Mouse (Mus musculus) CH12.LX (cell line): ENCODE measurements around the gene Brsk2. TPM values are rescaled to one million over a fixed set of nuclear protein-coding genes. Genes with fewer than 3 reads are reported as not detected.

ENCODE experiments used
- DNase-seq: peaks from one replicate; pipeline ENCODE4 v3.0.0-alpha.2; 2013; ENCODE audit errors: extremely low read depth
- H3K27ac ChIP-seq: 2 replicates; pipeline ENCODE4 v1.5.1; 2012; ENCODE audit warnings: low read depth, mild to moderate bottlenecking, control low read depth, moderate library complexity; ENCODE audit not compliant: insufficient read depth
- H3K27me3 ChIP-seq: replicated peaks from 2 replicates; pipeline ENCODE3; 2012; ENCODE audit warnings: inconsistent platforms
- H3K36me3 ChIP-seq, 2 experiments: replicated peaks in 1 of 2; 2 replicates each; pipeline versions ENCODE3 to v1.6.1; 2012; ENCODE audit warnings: inconsistent platforms in 1 of 2, low read length in 1 of 2, mild to moderate bottlenecking in 1 of 2, mixed read lengths in 1 of 2, moderate library complexity in 1 of 2; ENCODE audit not compliant: control insufficient read depth in 1 of 2, insufficient read depth in 1 of 2
- H3K4me1 ChIP-seq, 2 experiments: 2 replicates each; pipeline ENCODE4 v1.6.1; 2012; ENCODE audit warnings: inconsistent platforms in 1 of 2, moderate library complexity in 1 of 2; ENCODE audit not compliant: insufficient read depth in 2 of 2, control insufficient read depth in 1 of 2
- H3K4me2 ChIP-seq: 2 replicates; pipeline ENCODE4 v1.6.1; 2012; ENCODE audit warnings: low read depth, mild to moderate bottlenecking, control low read depth; ENCODE audit not compliant: poor library complexity, insufficient read depth, severe bottlenecking
- H3K4me3 ChIP-seq, 3 experiments: fragments of 150-350 bp in 1 of 3; sonication (generic) in 1 of 3; replicated peaks in 1 of 3; 2 replicates each; pipeline versions ENCODE3 to v1.5.1; 2011 to 2012; ENCODE audit warnings: low read depth in 2 of 3, low read length in 2 of 3, mild to moderate bottlenecking in 2 of 3, moderate library complexity in 2 of 3, control low read depth in 1 of 3, improper control_type of control experiment in 1 of 3, inconsistent platforms in 1 of 3, mixed read lengths in 1 of 3; ENCODE audit not compliant: poor library complexity in 1 of 3
- H3K79me2 ChIP-seq: replicated peaks from 2 replicates; pipeline ENCODE4 v1.6.1; 2012; ENCODE audit warnings: mild to moderate bottlenecking, moderate library complexity; ENCODE audit not compliant: control insufficient read depth, poor library complexity, insufficient read depth, severe bottlenecking; ENCODE audit errors: extremely low read depth
- H3K9ac ChIP-seq: 2 replicates; pipeline ENCODE4 v1.6.1; 2012; ENCODE audit warnings: low read depth, mild to moderate bottlenecking, control low read depth, moderate library complexity; ENCODE audit not compliant: insufficient read depth
- H3K9me3 ChIP-seq: replicated peaks from 2 replicates; pipeline ENCODE3; 2012; ENCODE audit warnings: low read length, inconsistent platforms, mixed read lengths
- CHD2 ChIP-seq: IDR thresholded peaks from 2 replicates; pipeline ENCODE4 v1.6.1; 2011; ENCODE audit warnings: low read length, improper control_type of control experiment
- ETS1 ChIP-seq: conservative IDR thresholded peaks from 2 replicates; pipeline ENCODE4 v1.6.1; 2012; ENCODE audit warnings: low read depth, mild to moderate bottlenecking, inconsistent platforms, low read length, improper control_type of control experiment, moderate library complexity
- JUN ChIP-seq: IDR thresholded peaks from 2 replicates; pipeline ENCODE4 v1.6.1; 2011; ENCODE audit warnings: low read depth, mild to moderate bottlenecking, low read length, improper control_type of control experiment, moderate library complexity; ENCODE audit not compliant: insufficient read depth
- MAX ChIP-seq: IDR thresholded peaks from 2 replicates; pipeline ENCODE4 v1.6.1; 2011; ENCODE audit warnings: low read length, improper control_type of control experiment
- MAZ ChIP-seq: IDR thresholded peaks from 2 replicates; pipeline ENCODE4 v1.6.1; 2012; ENCODE audit warnings: low read depth, mild to moderate bottlenecking, inconsistent platforms, low read length, improper control_type of control experiment, moderate library complexity
- dilution Hi-C: fragments of 300-500 bp; cut with MboI; formaldehyde crosslinking; loops from 2 replicates; pipeline ENCODE4 v1.14.3; 2020; ENCODE audit warnings: low sequenced_read_pairs; ENCODE audit not compliant: extremely low pct_unique_long_range_greater_than_20kb, extremely low pct_ligation_motif_present
- in situ Hi-C: fragments of 300-500 bp; cut with MboI; formaldehyde crosslinking; loops from 3 replicates; pipeline ENCODE4 v1.14.3; 2019; ENCODE audit warnings: low sequenced_read_pairs, low pct_ligation_motif_present, low pct_unique_long_range_greater_than_20kb, mixed read lengths
- polyA plus RNA-seq: library from polyadenylated mRNA; unstranded; fragments of >175 nt; gene quantifications from 2 replicates; pipeline ENCODE4 v1.2.1, GENCODE M21; 2012; ENCODE audit warnings: low read depth; ENCODE audit not compliant: insufficient read length
- total RNA-seq, 2 experiments: library from RNA; depleted of rRNA; stranded (reverse); fragments of 300-350 nt in 1 of 2; fragments of >200 nt in 1 of 2; gene quantifications; 2 replicates each; pipeline ENCODE4 v1.2.3; 2012 to 2014

Brsk2 gene
- total and polyA plus RNA-seq, 3 experiments = 5.3 to 11.0 (median 10.9) TPM

DNA sequence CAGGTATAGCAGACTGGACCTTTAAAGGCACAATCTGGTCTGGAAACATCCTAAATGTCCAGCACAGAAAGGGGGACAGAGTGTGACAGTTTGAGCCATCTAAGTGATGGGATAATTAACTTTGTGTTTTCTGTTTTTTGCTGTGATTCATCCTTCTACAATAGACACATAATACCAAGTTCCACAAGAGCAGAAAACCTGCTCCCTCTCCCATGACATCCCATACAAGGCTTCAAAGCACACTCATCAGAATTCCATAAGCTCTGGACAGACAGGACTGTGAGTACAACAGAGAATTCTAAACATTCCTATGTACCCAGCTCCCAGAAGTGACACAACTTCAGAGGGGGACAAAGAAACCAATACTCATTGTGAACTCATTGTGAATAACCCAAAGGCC is 101.0 kb downstream of the Brsk2 start:
- TF ChIP-seq ETS1 (no peak), JUN (no peak), MAZ (no peak), CHD2 (no peak), MAX (no peak)
- H3K27ac ChIP-seq = no peak overlapping the region
- dilution Hi-C loops = no loop called here
- H3K4me3 ChIP-seq = no peak overlapping the region
- H3K79me2 ChIP-seq = 0 out of 2 replicates have a peak, but pooled peaks cover 2% of the 10 kb centered on the region
- no peaks in the 10 kb centered on the region for H3K27me3 ChIP-seq
- no peak overlapping the region for H3K4me2 ChIP-seq
- H3K36me3 ChIP-seq = peaks cover 0 to 72% of the 10 kb centered on the region in 2 experiments
- H3K4me1 ChIP-seq = no peaks in the 10 kb centered on the region
- in situ Hi-C loops = no loop called here
- no peaks in the 10 kb centered on the region for H3K9me3 ChIP-seq
- DNase-seq = no peak
- H3K9ac ChIP-seq = no peak overlapping the region

Other genes with a start within 250 kb of the Brsk2 start
- not detected in 2 replicates for gene Muc5ac, start 160.8 kb upstream of the Brsk2 start, total RNA-seq (2012; rRNA removed)
- not detected in 2 replicates for gene Muc5ac, start 160.8 kb upstream of the Brsk2 start, total RNA-seq (2014; rRNA removed)
- gene Muc5ac, start 160.8 kb upstream of the Brsk2 start, polyA plus RNA-seq = not detected in 2 replicates
- gene Muc5b, start 110.7 kb upstream of the Brsk2 start, total RNA-seq (2012; rRNA removed) = not detected in 2 replicates
- gene Muc5b, start 110.7 kb upstream of the Brsk2 start, total RNA-seq (2014; rRNA removed) = not detected in 2 replicates
- not detected in 2 replicates for gene Muc5b, start 110.7 kb upstream of the Brsk2 start, polyA plus RNA-seq
- 16.9 and 18.8 TPM in 2 replicates for gene Tollip, start 31.2 kb upstream of the Brsk2 start, total RNA-seq (2012; rRNA removed)
- 22.3 and 22.8 TPM in 2 replicates for gene Tollip, start 31.2 kb upstream of the Brsk2 start, total RNA-seq (2014; rRNA removed)
- 24.4 and 29.6 TPM in 2 replicates for gene Tollip, start 31.2 kb upstream of the Brsk2 start, polyA plus RNA-seq
- gene Mob2, start 111.3 kb downstream of the Brsk2 start, total RNA-seq (2012; rRNA removed) = 22.4 and 25.9 TPM in 2 replicates
- gene Mob2, start 111.3 kb downstream of the Brsk2 start, total RNA-seq (2014; rRNA removed) = 30.5 and 33.2 TPM in 2 replicates
- gene Mob2, start 111.3 kb downstream of the Brsk2 start, polyA plus RNA-seq = 26.3 and 27.3 TPM in 2 replicates
- gene Dusp8, start 146.1 kb downstream of the Brsk2 start, total RNA-seq (2012; rRNA removed) = 1.2 and 1.5 TPM in 2 replicates
- gene Dusp8, start 146.1 kb downstream of the Brsk2 start, total RNA-seq (2014; rRNA removed) = 0.07 and 0.17 TPM in 2 replicates
- 0.11 and 0.14 TPM in 2 replicates for gene Dusp8, start 146.1 kb downstream of the Brsk2 start, polyA plus RNA-seq
- gene Gm45618, start 171.0 kb downstream of the Brsk2 start, total RNA-seq (2012; rRNA removed) = not detected in 2 replicates
- gene Gm45618, start 171.0 kb downstream of the Brsk2 start, total RNA-seq (2014; rRNA removed) = not detected in 2 replicates
- not detected in 2 replicates for gene Gm45618, start 171.0 kb downstream of the Brsk2 start, polyA plus RNA-seq
- not detected in 2 replicates for gene Gm39115, start 186.3 kb downstream of the Brsk2 start, total RNA-seq (2012; rRNA removed)
- gene Gm39115, start 186.3 kb downstream of the Brsk2 start, total RNA-seq (2014; rRNA removed) = not detected in 2 replicates
- not detected in 2 replicates for gene Gm39115, start 186.3 kb downstream of the Brsk2 start, polyA plus RNA-seq
- gene Gm45337, start 194.9 kb downstream of the Brsk2 start, total RNA-seq (2012; rRNA removed) = not detected in 2 replicates
- gene Gm45337, start 194.9 kb downstream of the Brsk2 start, total RNA-seq (2014; rRNA removed) = not detected in 2 replicates
- not detected in 2 replicates for gene Gm45337, start 194.9 kb downstream of the Brsk2 start, polyA plus RNA-seq
- gene Gm29735, start 207.4 kb downstream of the Brsk2 start, total RNA-seq (2012; rRNA removed) = not detected in 2 replicates
- not detected in 2 replicates for gene Gm29735, start 207.4 kb downstream of the Brsk2 start, total RNA-seq (2014; rRNA removed)
- gene Gm29735, start 207.4 kb downstream of the Brsk2 start, polyA plus RNA-seq = not detected in 2 replicates
- gene Gm4553, start 216.0 kb downstream of the Brsk2 start, total RNA-seq (2012; rRNA removed) = not detected in 2 replicates
- not detected in 2 replicates for gene Gm4553, start 216.0 kb downstream of the Brsk2 start, total RNA-seq (2014; rRNA removed)
- not detected in 2 replicates for gene Gm4553, start 216.0 kb downstream of the Brsk2 start, polyA plus RNA-seq
- gene Krtap5-2, start 226.3 kb downstream of the Brsk2 start, total RNA-seq (2012; rRNA removed) = not detected in 2 replicates
- gene Krtap5-2, start 226.3 kb downstream of the Brsk2 start, total RNA-seq (2014; rRNA removed) = not detected in 2 replicates
- gene Krtap5-2, start 226.3 kb downstream of the Brsk2 start, polyA plus RNA-seq = not detected in 2 replicates
- gene Gm10153, start 240.6 kb downstream of the Brsk2 start, total RNA-seq (2012; rRNA removed) = not detected in 2 replicates
- gene Gm10153, start 240.6 kb downstream of the Brsk2 start, total RNA-seq (2014; rRNA removed) = not detected in 2 replicates
- gene Gm10153, start 240.6 kb downstream of the Brsk2 start, polyA plus RNA-seq = not detected in 2 replicates